Mouse (Mus musculus) bone marrow, adult 2 months (tissue): ENCODE measurements around the gene Rprml.

ENCODE experiments used
- CTCF ChIP-seq: fragments of 200-500 bp; IDR thresholded peaks from 2 replicates; pipeline ENCODE4 v1.5.1; 2011; ENCODE audit warnings: low read length, control low read depth; ENCODE audit not compliant: control insufficient read depth, insufficient read depth
- POLR2A ChIP-seq: fragments of 200-500 bp; IDR thresholded peaks from 2 replicates; pipeline ENCODE4 v1.6.1; 2011; ENCODE audit warnings: low read depth, mild to moderate bottlenecking, control low read depth, low read length, borderline replicate concordance; ENCODE audit not compliant: control insufficient read depth

DNA sequence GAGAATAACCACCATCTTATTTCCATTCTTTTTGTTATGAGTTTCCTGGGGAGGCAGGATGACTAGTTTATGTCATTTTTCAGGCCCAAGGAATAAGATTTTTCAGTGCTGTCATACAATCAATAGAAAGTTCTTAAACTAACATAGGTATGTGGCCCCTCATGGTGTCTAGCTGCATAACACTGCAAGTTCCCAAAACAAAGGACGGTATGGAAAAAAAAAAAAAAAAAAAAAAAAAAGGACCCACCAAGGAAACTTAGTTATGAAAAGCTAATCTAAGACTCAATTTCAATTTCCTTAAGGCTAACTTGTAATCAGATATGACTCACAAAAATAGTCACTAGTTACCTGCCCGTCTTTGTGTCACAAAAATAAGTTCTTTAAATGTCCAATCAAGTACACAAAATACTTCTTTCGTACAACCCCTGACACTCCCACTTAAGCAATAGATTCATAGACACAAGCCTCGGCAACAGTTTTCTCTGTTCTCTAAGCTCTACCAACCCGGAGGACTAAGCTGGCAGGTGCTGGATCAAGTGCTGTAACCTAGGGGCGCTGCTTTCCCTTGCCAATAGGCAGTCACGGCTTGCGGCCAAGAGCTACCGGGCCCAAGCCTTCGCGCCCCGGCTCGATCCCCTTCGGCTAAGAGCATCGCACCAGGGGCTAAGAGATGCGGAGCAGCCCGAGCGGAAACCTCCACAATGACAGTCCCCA, 47.6 kb downstream of the Rprml start:
- TF ChIP-seq CTCF, result no peak
- TF ChIP-seq POLR2A, result no peak
